Mouse (Mus musculus) effector memory CD4-positive, alpha-beta T cell, adult 5 months (primary cell): ENCODE measurements around the gene Serpina16. TPM values are rescaled to one million over a fixed set of nuclear protein-coding genes. Genes with fewer than 3 reads are reported as not detected.

Source experiments
- polyA plus RNA-seq: library from polyadenylated mRNA; unstranded; fragments of 100-300 nt; shearing (Covaris generic); gene quantifications from one replicate; pipeline ENCODE4 v1.2.1, GENCODE M21; 2017

The Serpina16 gene
- not detected for polyA plus RNA-seq

DNA sequence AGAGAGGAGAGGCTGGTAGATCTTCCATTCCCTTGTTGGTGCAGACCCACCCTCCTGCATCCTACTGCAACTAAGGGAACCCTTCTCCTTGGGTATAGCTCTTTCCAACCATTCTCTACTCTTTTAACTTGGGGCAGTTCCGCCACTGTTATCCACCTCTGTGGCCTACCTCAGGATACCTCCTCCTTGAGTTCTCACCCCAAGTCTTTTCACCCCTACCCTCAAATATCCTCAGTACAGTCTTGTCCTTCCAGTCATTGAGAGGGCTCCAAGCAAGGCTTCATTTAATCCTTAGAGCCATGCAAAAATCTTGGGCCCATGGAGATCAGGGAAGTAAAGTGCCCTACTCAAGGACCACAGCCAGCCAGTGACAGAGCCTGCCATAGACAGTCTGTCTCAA, at the start of gene Serpina16:
Serpina16 (minus strand) TSS at position 101 of the 400 bp plus-strand sequence.

DNA sequence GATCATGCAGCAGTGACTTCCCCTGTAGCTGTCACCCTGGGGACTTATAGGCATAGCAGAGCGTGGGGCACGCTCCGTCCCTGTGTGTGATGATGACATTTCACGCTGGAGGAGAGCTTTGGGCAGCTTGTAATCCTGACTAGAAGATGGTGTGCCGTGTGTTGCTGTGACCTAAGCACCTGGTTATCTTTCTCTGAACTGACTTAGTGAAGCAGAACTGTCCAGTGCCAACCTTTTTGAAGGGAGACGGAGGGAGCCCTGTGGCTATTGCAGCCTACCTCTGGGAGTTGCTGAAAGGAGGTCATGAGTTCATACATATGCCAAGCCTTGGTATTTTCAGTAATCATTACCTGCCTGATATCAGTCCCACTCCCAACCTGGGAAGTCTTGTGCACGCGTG, 19.5 kb upstream of the Serpina16 start, which contains the start of gene Serpina1f:
Serpina1f (minus strand) TSS at position 101 of the 400 bp plus-strand sequence.

DNA sequence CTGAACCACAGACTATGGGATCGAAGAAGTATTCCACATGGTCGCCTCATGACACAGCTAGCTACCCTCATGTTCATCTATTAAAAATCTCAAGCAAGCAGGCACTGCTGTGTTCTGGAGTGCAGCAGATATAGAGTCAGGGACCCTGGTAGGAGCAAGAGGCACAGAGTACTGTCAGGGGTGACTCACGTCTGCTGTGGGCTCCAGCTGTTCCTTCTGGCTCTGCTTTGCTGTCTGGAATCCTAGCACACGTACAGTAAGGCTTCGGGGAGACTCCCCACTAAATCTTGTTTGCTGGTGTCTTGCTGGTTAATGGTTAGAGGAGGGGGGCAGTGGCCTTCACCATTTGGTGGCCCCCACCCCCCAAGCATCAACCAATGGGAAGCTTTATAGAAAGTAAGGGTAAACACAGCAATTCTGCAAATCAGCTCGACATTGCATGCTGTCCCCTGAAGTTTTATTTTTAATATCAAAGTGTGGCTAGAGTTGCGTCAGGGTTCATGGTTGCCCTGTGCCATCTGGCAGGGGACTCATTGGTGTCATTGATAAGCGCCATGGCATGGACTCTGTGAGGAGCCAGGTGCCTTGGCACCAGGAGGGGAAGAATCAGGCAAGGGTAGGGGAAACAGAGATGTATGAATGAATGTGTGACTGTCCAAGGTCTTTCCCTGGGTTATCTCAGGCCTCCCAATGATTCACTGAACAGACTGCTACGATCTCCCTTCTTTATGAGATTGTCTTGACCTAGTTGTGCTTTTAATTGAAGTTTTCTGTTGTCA, 18.9 kb downstream of the Serpina16 start, which contains the start of gene Serpina6:
Serpina6 (minus strand) TSS at position 365 of the 779 bp plus-strand sequence.

DNA sequence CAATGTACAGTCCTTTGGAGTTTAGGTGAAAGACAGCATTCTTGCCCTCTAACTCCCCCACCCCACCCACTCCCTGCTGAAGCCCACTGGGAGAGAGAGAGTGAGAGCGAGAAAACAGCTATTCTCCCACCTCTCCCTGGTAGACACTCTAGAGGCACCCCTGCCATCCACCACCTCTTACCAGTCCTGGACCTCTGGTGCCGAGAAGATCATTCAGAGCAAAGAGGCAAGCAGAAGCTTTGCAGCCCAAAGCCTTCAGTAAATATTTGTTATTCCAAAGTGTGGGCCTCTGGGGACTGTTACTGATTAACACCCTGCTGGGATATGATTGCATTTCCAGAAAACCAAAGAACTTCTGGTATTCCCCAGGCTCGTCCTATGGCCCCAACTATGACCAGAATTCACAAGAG, 44.7 kb downstream of the Serpina16 start, which contains the start of gene Serpina10:
Serpina10 (minus strand) TSS at position 242 of the 410 bp plus-strand sequence.

Other genes starting within 250 kb of the Serpina16 start
- gene Ifi27, start 241.9 kb downstream of the Serpina16 start, polyA plus RNA-seq, result 301 TPM
- gene Ifi27l2a, start 232.5 kb downstream of the Serpina16 start, polyA plus RNA-seq, result 299 TPM
- not detected for gene Ifi27l2b, start 218.9 kb downstream of the Serpina16 start, polyA plus RNA-seq
- not detected for gene Ppp4r4, start 143.9 kb downstream of the Serpina16 start, polyA plus RNA-seq
- gene Serpina10, start 44.7 kb downstream of the Serpina16 start, polyA plus RNA-seq, result not detected
- not detected for gene Serpina6, start 18.9 kb downstream of the Serpina16 start, polyA plus RNA-seq
- not detected for gene Serpina1f, start 19.4 kb upstream of the Serpina16 start, polyA plus RNA-seq
- gene Serpina1d, start 97.5 kb upstream of the Serpina16 start, polyA plus RNA-seq, result not detected
- not detected for gene Serpina1b, start 154.2 kb upstream of the Serpina16 start, polyA plus RNA-seq
- not detected for gene Serpina1a, start 187.4 kb upstream of the Serpina16 start, polyA plus RNA-seq
- gene Serpina1c, start 228.7 kb upstream of the Serpina16 start, polyA plus RNA-seq, result not detected